Mouse (Mus musculus) thymus, postnatal 36 days (tissue): ENCODE data around the gene Cpm.
"Not testable (repeated sequence)": the region's sequence is repeated elsewhere in the genome, so short reads cannot be mapped to it uniquely, and the experiment has no call there.

ENCODE experiments used
- DNase-seq, 2 experiments: peaks; one replicate each; pipeline ENCODE4 v3.0.0; 2022; ENCODE audit warnings: mixed read lengths in 2 of 2

The Cpm gene

DNA sequence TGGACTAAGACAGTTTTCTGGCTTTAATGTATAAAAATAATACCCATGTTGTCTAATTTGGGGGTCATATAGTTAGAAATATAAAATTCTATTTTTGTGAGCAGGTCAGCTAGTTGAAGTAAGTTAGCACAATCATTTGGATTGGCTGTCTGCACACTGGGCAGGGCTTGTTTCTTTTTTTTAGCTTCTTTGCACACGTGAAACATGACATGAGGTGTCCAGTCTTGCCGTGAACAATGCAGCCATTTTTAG lies 60.7 kb downstream of the Cpm start:
- no peak for DNase-seq

DNA sequence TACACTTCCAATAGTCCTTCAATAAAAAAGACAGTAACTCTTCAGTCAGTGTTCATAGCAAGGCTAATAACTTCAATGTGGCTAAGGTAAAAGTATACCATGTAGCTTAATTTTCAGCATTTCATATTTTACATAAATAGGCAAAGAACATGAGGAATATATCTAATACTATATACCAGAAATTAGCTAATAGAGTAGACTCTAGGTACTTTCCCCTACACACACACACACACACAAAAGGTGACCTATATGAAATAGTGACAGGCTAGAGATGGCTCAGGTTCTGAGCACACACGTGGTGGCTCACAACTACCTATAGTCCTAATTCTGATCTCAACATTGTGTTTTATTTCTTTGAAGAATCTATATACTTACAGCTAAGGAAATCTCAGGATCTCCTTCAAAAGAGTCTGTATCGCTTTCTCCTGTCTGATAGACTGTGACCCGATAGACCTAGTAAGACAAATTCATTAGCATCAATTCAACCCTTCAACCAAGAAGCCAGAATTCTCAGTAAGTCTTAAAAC lies 61.5 kb downstream of the Cpm start:
- no peak for DNase-seq

DNA sequence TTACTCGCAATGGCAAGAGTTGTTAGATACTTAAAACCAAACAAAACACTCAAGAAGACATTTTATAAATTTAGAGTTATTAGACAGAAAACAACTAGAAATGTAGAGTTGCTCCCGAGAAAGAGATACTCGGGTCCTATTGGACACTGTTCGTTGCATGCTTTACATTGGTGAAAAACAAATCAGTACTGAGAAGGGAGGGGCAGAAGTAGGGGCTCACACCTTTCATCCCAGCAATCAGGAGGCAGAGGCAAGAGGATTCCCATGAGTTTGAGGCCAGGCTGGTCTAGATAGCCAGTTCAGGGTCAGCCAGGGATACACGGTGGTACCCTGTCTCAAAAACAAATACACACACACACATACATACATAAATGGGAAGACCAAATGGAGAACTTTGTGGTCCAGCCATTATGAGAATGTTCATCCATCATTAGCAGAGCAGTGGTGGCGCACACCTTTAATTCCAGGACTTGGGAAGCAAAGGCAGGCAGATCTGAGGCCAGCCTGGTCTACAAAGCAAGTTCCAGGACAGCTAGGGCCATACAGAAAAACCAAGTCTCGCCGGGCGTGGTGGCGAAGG lies 62.2 kb downstream of the Cpm start:
- no peak for DNase-seq

DNA sequence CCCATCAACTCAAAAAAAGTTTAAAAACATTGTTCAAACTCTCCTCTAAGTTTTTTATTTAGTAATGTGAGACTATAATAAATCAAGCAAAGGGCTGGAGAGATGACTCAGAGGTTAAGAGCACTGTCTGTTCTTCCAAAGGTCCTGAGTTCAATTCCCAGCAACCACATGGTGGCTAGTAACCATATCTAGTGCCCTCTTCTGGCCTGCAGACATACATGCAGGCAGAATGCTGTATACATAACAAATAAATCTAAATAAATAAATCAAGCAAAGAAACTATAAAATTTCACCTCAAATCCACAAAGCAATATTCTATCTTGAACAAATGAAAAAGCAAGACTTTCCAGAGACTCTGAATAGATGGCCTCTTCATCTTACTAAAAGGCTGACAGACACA lies 62.9 kb downstream of the Cpm start:
- DNase-seq = no peak

DNA sequence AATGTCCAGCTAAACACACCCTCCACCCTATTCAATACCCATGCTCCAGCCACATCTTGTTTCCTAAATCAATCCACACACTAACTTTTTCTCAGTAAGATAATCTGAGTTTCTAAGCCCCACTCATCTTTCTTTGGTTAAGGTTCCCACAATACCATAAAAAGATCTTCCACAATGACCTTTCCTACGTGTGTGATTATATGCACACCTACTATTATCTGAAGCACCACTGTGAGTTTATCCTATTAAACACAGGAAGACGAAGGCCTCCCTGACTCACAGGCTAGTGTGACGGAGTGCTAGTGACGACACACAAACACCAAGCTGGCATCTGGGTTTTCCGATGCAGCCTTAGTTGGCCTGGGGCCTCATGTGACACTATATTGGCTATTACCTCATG lies 63.7 kb downstream of the Cpm start:
- no peak for DNase-seq

DNA sequence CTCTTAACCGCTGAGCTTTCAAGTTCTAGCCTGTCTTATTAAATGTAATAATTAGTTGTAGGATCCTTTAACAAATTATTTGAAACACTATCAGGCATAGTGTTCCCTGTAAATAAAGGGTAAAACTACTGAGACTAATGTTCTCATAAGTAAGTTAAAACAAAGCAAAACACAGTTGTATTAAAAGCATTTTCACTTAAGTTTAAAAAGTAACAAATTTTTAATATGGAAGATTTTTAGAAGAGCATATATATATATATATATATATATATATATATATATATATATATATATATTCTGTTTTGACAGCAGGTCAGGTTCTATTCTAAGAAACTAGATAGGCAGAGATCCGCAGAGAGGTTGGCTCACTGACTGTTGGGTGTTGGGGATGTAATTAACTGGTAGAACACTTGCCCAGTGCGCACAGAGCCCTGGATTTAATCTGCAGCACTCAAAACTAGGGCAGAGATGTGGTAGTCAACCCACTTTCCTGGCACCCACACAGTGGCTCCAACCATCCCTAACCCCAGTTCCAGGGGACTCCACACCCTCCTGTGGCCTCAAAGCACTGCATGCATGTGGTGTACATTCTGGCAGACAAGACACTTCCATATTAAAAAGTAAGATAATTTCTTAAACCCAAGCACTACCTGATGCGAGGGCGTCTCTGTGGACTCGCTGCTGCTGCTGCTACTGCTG lies 65.1 kb downstream of the Cpm start:
- no peak for DNase-seq

DNA sequence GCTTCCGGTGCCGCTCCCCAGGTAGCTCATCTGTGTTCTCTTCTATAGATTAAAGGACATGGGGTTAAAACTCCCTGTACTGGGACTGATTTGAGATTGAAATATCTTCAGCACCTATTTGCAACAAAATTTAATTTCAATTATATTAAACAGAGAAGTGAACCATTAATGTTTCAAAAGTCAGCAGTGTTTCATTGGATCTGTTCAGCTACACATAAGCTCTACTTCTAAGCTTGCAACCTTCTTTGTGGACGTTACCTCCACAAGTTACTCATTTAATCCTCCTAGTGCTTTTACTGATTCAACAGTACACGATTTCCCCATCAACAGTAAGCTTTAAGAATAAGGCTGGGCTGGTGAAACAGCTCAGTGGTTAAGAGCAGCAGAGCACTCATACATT lies 65.7 kb downstream of the Cpm start:
- no peak for DNase-seq

DNA sequence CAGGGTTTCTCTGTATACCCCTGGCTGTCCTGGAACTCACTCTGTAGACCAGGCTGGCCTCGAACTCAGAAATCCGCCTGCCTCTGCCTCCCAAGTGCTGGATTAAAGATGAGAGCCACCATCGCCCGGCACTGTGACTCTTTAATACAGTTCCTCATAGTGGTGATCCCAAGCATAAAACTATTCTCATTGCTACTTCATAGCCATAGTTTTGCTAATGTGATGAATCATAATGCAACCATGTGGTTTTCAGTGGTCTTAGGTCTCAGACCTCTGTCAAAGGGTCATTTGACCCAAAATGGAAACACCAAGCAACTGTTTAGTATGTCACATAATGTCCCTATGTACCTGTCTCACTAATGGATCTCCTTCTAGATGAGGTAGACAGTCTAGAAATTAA lies 66.3 kb downstream of the Cpm start:
- no peak for DNase-seq

DNA sequence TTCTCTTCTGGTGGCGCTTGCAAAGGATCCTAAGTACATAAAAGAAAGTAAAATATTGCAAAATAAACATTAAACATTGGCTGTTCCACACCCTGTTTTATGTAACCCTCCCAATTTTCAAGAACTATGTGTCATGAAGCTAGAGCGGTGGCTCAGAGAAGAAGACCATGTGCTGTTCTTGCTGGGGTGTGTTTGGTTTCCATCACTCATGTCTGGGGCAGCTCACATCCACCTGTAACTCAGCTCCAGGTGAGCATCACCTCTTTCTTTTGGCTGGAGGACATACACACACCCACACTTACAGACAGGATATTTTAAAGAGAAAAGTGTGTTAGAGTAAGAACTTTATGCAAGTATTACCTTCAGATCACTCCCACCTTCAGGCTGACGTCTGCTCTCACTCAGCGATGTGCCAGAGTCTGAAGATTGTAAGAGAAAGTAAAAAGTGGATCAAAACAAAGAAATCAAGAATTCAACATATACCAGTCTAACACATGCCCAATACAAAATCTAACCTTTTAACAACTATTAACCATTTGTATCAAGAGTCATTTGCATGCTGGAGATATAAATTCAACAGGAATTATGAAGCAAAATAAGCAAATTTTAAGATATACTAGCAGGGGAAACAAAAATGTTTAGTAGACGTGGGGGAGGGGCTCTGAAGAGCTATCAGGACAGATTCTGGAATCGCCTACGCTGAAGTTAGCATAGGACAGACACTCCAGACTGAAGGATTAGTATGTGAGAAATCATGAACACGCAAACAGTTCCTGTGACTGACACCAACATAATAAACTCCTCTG lies 66.9 kb downstream of the Cpm start:
- DNase-seq = no peak

DNA sequence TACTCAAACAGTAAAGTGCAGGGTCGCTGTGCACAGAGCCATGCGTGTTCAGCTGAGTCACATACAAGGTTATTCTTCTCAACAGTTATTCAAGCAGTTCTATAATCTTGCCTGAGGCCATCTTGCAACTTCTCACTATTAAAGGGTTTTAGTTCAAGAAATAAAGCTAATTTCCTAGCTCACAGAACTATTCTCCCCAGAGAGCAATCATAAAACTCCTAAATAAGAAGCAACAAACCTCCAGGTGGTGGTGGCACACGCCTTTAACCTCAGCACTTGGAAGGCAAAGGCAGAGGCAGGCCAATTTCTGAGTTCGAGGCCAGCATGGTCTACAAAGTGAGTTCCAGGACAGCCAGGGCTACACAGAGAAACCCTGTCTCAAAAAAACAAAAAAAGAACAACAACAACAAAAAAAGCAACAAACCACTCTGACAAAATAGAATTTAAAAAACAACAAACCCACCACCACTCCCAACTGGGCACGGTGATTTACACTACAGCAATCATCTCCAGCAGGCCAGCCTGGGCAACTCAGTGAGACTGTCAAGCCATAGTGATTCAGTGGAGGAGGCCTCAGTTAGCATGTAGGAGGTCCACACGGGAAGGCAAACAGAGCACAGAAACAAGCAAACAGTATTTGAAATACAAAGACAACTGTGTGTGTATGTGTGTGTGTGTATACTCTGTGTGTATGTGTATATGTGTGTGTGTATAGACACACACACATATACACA lies 67.7 kb downstream of the Cpm start:
- no peak for DNase-seq

DNA sequence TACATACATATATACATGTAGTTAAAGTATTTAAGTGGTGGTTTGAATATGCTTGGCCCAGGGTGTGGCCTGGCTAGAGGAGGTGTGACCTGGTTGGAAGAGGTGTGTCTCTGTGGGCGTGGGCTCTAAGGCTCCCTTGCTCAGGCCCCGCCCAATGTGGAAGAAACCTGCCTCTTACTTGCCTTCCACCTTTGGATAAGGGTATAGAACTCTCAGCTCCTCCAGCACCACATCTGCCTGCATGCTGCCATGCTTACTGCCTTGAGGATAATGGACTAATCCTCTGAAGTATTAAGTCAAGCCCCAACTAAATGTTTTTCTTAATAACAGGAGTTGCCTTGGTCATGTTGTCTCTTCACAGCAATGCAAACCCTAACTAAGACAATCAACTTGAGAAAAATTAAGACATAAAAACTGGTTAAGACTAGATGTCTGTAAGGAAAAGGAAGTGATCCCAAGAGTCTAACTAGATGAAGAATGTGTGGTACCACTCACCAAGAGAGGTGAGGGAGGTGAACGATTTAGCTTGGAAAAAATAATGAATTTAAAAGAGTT lies 68.3 kb downstream of the Cpm start:
- DNase-seq = no peak

DNA sequence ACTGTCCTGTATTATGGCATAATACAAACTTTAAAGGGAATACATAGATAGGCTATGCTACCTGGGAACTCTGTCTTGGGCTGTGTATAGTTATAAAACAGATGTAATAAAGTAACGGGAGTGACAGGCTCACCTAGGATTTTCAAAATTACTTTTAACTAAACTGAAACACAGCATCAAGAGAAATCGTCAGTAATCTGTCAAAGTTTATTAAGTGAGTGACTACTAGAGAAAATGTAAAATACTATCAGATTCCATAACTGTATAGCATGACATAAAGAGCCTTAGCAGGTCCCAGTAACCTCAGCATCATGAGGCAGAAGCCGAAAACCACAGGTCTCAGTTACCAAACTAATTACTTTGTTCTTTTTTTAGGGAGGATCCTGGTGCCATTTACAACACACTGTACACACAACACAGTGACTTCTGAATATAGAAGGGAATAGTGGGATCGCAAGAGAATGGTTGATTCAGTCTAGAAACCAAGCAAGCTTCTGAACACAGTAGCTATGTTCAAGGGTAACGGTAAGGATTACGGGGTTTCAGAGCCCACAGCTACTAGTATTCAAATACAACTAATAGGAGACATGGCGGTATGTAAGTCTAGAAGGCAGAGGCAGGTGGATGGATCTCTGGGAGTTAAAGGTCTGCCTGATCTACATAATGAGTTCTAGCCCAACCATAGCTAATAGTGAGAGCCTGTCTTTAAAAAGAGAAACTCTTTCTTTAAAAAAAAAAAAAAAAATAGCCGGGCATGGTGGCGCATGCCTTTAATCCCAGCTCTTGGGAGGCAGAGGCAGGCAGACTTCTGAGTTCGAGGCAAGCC lies 69.2 kb downstream of the Cpm start:
- DNase-seq = no peak

DNA sequence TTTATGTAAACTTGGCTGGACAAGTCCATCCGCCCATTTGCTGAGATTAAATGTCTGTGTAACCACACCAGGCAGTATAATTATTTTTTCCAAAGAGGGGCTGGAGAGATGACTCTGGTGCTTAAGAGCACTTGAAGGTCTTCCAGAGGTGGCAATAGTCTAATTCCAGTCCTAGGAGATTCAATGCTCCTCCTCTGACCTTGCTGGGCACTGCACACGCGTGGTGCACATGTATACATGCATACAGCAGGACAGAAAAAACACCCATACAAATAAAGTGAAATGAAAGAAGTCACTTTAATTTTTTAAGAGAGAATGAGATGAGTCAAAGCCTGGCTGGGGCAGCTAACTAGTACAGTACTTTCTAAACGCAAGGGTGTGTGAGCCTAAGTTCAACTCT lies 70.6 kb downstream of the Cpm start:
- no peak for DNase-seq

DNA sequence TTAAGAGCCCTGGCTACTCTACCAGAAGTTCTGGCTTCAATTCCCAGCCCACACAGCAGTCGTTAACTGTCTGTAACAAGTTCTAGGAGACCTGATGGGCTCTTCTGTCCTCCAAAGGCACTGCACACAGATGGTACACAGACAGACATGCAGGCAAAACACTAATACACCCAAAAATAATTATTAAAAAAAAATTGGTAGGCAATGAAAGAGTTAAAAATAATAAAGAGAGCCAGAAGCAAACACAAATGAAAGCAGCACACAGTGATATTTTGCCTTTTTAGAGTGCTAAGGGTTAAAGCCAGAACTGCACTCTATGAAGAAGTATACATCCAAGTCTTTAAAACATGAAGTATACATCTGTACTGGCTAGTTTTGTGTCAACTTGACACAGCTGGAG lies 71.2 kb downstream of the Cpm start:
- no peak for DNase-seq

DNA sequence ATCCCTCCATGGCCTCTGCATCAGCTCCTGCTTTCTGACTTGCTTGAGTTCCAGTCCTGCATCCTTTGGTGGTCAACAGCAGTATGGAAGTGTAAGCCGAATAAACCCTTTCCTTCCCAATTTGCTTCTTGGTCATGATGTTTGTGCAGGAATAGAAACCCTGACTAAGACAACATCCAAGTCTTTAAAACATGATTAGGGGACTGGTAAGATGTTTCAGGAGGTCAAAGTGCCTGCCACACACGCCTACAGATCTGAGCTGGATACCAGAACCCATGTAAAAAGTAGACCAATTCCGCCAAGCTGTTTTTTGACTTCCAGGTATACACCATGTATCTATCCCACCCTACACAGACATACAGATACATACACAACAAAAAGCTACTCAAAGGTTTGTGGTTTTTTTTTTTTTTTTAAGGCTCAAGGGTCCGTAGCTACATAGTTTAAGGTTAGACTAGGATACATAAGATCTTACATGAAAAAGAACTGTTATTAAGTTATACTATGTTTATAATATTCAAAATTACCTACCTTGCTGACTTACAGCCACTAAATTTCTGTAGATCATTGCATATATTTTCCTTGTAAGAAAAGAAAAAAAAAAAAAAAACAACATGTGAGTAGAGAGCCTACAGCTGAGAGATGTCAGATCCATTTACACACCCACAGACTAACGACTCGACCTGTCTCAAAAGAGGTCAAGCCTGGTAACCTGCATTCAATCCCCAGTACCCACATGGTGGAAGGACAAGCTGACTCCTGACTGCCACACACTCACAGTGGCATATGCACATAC lies 71.9 kb downstream of the Cpm start:
- DNase-seq = no peak

DNA sequence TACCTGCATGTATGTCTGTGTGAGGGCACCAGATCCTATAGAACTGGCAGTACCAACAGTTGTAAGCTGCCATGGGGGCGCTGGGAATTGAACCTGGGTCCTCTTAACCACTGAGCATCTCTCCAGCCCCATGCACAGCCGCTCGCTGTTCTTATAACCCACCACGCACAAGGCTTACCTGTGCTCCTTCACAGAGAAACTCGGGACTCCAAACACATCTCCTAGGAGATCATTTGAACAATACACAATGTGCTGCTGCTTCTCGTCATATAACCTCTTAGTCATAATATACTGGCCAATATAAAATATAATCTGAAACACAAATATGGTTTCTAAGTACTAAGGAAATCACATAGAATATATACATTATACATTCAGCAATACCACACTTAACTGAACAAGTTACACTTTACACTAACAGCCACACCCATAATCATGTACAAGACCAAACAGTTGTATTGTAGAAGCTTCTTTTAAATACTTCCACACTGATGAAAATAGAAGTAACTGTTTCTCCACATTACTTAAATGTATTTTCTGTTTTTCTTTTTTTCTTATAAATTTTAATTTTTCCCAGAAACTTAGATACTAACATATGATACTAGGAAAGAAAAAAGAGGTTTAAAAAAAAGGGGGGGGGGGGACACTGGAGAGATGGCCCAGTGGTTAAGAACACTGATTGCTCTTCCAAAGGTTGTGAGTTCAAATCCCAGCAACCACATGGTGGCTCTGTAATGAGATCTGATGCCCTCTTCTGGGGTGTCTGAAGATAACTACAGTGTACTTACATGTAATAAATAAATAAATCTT lies 72.9 kb downstream of the Cpm start:
- no peak for DNase-seq

DNA sequence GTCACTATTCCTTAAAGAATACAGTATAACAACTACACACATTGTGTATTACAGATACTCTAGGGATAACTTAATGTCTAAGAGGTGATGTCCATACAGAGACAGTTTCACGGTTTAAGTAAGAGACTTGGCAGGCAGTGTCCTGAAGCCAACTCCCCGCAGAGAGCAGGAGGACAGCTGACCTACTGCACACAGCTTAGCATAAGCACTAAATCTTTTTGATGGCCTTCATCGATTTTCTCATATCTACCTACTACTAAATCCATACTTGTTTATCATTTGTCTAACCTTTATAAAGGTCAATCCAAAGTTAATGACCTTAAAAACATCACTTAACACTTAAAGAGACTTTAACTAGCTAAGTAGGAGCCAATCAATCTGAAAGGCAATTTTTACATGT lies 74.2 kb downstream of the Cpm start:
- DNase-seq = no peak

DNA sequence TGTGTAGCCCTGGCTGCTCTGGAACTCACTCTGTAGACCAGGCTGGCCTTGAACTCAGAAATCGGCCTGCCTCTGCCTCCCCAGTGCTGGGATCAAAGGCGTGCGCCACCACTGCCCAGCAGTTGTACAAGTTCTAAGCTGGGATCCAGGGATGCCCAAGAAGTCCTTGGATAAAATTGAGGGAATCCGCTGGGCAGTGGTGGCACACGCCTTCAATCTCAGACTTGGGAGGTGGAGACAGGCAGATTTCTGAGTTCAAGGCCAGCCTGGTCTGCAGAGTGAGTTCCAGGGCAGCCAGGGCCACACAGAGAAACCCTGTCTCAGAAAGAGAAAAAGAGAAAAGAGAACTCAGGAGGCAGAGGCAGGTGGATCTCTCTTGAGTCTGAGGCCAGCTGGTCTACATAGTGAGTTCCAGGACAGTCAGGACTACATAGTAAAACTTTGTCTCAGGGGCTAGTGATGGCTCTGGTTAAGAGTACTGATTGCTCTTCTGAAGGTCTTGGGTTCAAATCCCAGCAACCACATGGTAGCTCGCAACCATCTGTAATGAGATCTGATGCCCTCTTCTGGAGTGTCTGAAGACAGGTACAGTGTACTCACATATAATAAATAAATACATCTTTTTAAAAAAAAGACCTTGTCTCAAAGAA lies 75.1 kb downstream of the Cpm start:
- DNase-seq = not testable (repeated sequence)

DNA sequence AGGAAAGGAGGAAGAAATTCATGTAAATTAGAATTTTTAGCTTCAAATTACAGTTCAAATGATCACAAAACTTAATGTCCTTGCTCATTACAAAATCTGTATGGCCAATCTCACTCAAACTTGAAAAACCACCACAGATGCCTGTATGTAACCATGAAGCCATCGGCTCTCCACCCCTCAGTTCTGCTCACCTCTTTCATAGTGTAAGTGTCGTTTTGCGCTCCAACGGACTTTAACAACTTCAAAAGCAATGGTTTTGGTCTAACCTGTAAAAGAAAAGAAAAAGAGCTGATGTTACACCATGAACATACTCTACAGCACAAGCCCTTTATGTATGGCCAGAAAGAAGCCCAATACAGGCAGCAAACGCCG lies 75.7 kb downstream of the Cpm start:
- no peak for DNase-seq

DNA sequence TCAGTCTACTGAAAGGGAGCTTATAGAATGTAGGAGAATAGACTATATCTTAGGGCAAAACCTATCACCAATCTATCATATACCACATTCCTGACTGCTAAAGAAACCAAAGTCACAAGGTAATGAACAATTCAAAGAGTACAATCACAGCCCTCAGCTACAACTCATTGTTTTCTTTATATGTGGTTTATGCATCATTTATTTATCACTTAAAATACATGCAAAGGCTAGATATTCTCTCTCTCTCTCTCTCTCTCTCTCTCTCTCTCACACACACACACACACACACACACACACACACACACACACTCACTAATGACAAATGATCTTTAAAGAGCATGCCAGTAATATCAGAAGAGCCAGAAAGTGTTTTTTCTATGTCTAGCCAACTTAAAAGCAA lies 76.5 kb downstream of the Cpm start:
- no peak for DNase-seq
